Mouse (Mus musculus) heart, embryonic 13.5 days (tissue): ENCODE measurements around the gene Gabarap. TPM values are rescaled to one million over a fixed set of nuclear protein-coding genes. Genes with fewer than 3 reads are reported as not detected.

Source experiments
- ATAC-seq: fragments of 200-750 bp; cut with Nextera tagmentation; 2 replicates; pipeline ENCODE4 v1.8.0; 2017; ENCODE audit warnings: moderate TSS enrichment; ENCODE audit not compliant: insufficient number of reproducible peaks, low FRiP score, low TSS enrichment; ENCODE audit errors: extremely low read depth
- H3K27ac ChIP-seq: fragments of 300-500 bp; sonication (generic); replicated peaks from 2 replicates; pipeline ENCODE4 v1.5.1; 2015; ENCODE audit warnings: moderate library complexity, mild to moderate bottlenecking, inconsistent platforms
- H3K27me3 ChIP-seq: fragments of 300-500 bp; sonication (generic); replicated peaks from 2 replicates; pipeline ENCODE4 v1.6.1; 2015; ENCODE audit warnings: mild to moderate bottlenecking, inconsistent platforms
- H3K36me3 ChIP-seq: fragments of 300-500 bp; sonication (generic); 2 replicates; pipeline ENCODE4 v1.6.1; 2015; ENCODE audit warnings: mild to moderate bottlenecking, inconsistent platforms
- H3K4me1 ChIP-seq: fragments of 300-500 bp; sonication (generic); 2 replicates; pipeline ENCODE4 v1.6.1; 2015; ENCODE audit warnings: inconsistent platforms
- H3K4me2 ChIP-seq: fragments of 300-500 bp; sonication (generic); 2 replicates; pipeline ENCODE4 v1.6.1; 2015; ENCODE audit warnings: inconsistent platforms, mild to moderate bottlenecking, moderate library complexity
- H3K4me3 ChIP-seq: fragments of 300-500 bp; sonication (generic); 2 replicates; pipeline ENCODE4 v1.5.1; 2015; ENCODE audit warnings: moderate library complexity, mild to moderate bottlenecking, inconsistent platforms
- H3K9ac ChIP-seq: fragments of 300-500 bp; sonication (generic); 2 replicates; pipeline ENCODE4 v1.6.1; 2015; ENCODE audit warnings: inconsistent platforms, mild to moderate bottlenecking, moderate library complexity
- H3K9me3 ChIP-seq: fragments of 300-500 bp; sonication (generic); 2 replicates; pipeline ENCODE4 v1.6.1; 2016; ENCODE audit warnings: inconsistent platforms
- WGBS: fragments of 180-500 bp; shearing (Covaris S2); methylation state at CpG from one replicate; pipeline ENCODE4 v1.1.7; 2015; ENCODE audit warnings: mixed read lengths; 5-methylcytosine and 5-hydroxymethylcytosine counted together
- polyA plus RNA-seq: library from polyadenylated mRNA; unstranded; fragments of >200 nt; fragmentation: Nextera tagmentation; extraction: Ambion mirVana; gene quantifications from 2 replicates; pipeline ENCODE4 v1.2.1, GENCODE M21; 2015

Gene Gabarap
- polyA plus RNA-seq, 1 experiment from 2014 or later, result 456 TPM

DNA sequence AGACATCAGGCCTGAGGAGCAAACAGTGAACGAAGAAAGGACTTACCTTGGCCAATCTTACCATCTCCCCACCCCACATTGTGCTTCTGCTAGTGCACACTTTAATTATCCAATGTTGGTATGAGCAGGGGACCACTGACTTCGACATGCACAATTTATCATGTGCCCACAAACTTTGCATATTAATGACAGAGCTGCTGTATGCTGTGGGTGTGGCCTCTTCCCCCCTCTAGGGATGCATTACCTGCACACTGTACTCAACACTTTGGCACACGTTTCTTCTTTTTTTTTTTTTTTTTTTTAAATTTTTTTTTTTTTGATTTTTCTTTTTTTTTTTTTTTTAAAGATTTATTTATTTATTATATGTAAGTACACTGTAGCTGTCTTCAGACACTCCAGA is 20.2 kb upstream of the Gabarap start:
- Histone ChIP-seq H3K27me3 (peaks cover 25% of the 10 kb centered on the region), H3K27ac (no peak overlapping the region), H3K4me3 (no peak overlapping the region), H3K4me2 (no peak overlapping the region), H3K9ac (no peak overlapping the region), H3K36me3 (peaks cover 78% of the 10 kb centered on the region), H3K9me3 (no peaks in the 10 kb centered on the region), H3K4me1 (peaks cover 13% of the 10 kb centered on the region)
- 85% methylated on average over 3 of the region's 3 CpGs for WGBS
- ATAC-seq, result no peak

DNA sequence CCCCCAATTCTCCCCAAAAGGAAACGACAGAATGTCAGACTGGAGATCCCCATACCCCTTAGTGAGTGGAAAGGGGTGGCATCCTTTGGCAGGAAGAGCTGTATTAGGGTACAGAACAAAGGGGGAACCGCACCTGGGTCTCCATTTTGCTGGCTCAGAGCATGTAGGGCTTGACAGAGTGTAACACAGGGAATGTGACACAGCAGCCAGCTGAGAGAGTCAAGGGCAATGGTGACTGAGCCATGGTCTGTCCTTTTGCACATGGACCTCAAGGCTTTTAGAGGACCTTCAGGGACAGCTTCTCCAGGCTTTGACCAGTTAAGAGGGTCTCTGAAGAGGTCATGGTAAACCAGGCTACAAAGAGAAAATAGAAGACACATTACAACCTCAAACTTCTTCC is 16.0 kb upstream of the Gabarap start:
- no peak overlapping the region for H3K4me3 ChIP-seq
- peaks cover 10% of the 10 kb centered on the region for H3K4me1 ChIP-seq
- no peaks in the 10 kb centered on the region for H3K9me3 ChIP-seq
- no peak overlapping the region for H3K4me2 ChIP-seq
- 93% methylated on average over 2 of the region's 2 CpGs for WGBS
- H3K27me3 ChIP-seq, result no peaks in the 10 kb centered on the region
- ATAC-seq, result no peak
- no peak overlapping the region for H3K27ac ChIP-seq
- H3K9ac ChIP-seq, result no peak overlapping the region
- H3K36me3 ChIP-seq, result peaks cover 88% of the 10 kb centered on the region

DNA sequence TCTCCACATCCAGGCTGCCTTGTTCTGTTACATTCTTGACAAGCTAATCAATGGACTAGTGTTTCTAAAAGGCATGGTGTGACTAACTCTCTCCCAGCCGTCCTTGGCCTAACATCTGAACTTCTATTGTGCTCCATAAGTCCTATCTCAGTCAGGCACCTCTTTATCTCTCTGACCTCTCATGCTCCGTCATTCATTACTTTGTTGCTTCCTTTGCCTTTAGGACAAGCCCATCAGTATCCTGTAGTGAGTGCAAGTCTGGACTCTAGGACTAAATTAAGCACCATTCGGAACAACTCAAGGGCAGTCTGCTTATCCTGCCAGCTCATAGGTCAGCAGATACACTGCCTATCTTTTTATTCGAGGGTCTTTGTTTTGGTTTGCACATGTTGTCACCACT is 14.7 kb upstream of the Gabarap start:
- H3K4me3 ChIP-seq, result no peak overlapping the region
- no peak for ATAC-seq
- H3K27ac ChIP-seq, result no peak overlapping the region
- peaks cover 76% of the 10 kb centered on the region for H3K36me3 ChIP-seq
- 42% methylated on average over 4 of the region's 4 CpGs for WGBS
- no peak overlapping the region for H3K4me2 ChIP-seq
- H3K9me3 ChIP-seq, result no peaks in the 10 kb centered on the region
- no peak overlapping the region for H3K9ac ChIP-seq
- H3K4me1 ChIP-seq, result peaks cover 10% of the 10 kb centered on the region
- H3K27me3 ChIP-seq, result no peaks in the 10 kb centered on the region

DNA sequence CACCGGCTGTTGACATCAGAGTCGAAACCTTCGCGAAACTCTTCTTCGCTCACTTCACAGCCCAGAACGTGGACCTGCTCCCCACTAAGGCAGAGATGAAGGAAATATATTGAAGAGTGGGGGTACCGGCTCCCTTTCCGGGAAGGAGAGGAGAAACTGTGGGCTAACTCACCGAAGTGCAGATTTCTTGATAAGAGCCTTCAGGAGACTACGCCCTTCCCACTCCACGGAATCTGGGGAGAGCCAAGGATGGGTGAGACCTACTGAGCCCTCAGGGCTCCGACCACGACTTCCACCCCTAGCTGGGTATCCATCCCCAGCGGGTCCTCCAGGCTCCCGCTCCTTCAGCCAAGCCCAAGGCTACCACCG is 11.1 kb upstream of the Gabarap start:
- peak overlapping the region; percentile 99 for H3K27ac ChIP-seq
- peak overlapping the region; percentile 100 for H3K4me3 ChIP-seq
- ATAC-seq, result no peak
- H3K4me2 ChIP-seq, result peak overlapping the region; percentile 87
- peaks cover 54% of the 10 kb centered on the region for H3K36me3 ChIP-seq
- H3K27me3 ChIP-seq, result no peaks in the 10 kb centered on the region
- peak overlapping the region; percentile 100 for H3K9ac ChIP-seq
- H3K4me1 ChIP-seq, result peaks cover 35% of the 10 kb centered on the region
- WGBS, result 3% methylated on average over 16 of the region's 16 CpGs
- no peaks in the 10 kb centered on the region for H3K9me3 ChIP-seq

DNA sequence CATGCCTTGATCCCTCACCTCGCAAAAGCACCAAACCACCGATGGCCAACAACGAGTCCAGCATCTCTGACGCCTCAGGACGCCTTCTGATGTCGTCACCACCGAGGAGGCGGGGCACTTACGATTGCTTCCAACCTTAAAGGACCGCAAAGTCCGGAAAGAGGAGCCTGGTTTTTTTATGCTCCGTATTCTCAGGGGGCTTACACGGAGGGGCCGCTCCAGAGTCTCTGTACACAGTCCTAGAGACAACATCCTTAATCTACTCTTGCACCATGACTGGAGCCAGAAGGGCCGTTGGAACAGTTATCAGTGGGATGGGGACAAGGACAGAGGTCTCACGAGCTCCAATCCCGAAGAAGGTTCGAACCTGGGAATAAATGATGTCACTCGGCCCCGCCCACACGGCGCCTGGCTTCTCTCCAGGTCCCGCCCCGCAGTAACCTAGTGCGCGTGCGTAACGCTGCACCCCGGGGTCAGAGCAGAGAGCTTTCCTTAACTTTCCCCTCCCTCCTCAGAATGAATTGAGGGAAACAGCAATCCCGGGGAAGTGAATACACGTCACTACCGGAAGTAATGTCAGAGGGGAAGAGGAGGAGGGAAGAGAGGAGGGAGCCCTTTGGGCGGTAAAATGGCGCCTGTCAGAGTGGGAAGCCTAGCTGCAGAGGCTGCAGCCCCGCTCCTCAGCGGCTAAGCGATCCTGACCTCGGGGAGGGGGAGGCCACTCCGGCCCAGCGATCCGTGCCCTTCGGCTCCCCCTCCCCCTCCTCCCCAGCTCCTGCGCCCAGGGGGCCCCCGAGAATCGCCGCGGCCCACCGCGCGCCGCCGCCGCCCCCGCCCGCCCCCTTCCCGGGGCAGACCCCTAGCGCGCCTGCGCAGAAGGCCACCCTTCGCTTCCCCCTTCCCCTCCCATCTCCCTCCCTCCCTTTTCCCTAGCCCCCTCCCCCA is 10.5 kb upstream of the Gabarap start:
- Histone ChIP-seq H3K9ac (peak overlapping the region; percentile 100), H3K4me1 (peaks cover 35% of the 10 kb centered on the region), H3K4me3 (peak overlapping the region; percentile 100), H3K9me3 (no peaks in the 10 kb centered on the region), H3K36me3 (peaks cover 54% of the 10 kb centered on the region), H3K4me2 (peak overlapping the region; percentile 87), H3K27ac (peak overlapping the region; percentile 99), H3K27me3 (no peaks in the 10 kb centered on the region)
- ATAC-seq, result peak; percentile 90
- WGBS, result under 1% methylated on average over 43 of the region's 60 CpGs

DNA sequence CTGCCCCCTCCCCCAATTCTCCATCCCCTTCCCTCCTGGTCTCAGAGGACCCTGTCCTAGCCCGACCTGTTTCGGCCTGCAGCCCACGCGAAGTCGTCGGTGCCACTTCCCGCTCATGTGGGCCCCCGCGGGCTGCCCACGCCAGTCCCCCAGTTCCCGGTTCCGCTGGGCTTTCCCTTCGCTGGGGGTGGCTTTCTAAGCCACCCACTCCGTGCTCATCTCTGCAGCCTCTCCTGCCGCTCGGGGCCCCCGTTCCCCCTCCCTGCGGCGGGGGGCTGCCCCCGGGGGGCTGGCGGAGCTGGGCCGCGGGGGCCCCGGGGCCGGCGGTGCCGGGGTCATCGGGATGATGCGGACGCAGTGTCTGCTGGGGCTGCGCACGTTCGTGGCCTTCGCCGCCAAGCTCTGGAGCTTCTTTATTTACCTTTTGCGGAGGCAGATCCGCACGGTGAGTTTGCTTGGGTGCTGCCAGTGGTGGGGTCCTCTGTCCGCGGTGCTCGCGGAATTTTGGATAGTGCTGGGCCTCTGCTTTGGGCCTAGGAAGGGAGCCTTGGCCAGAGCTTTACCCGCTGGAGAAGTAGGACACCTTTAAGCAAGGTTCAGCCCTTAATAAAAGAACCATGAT is 9.7 kb upstream of the Gabarap start, which contains the start of gene Ctdnep1:
TSS of gene Ctdnep1 (plus strand) at position 16 of the 622 bp plus-strand sequence.
- under 1% methylated on average over 43 of the region's 43 CpGs for WGBS

DNA sequence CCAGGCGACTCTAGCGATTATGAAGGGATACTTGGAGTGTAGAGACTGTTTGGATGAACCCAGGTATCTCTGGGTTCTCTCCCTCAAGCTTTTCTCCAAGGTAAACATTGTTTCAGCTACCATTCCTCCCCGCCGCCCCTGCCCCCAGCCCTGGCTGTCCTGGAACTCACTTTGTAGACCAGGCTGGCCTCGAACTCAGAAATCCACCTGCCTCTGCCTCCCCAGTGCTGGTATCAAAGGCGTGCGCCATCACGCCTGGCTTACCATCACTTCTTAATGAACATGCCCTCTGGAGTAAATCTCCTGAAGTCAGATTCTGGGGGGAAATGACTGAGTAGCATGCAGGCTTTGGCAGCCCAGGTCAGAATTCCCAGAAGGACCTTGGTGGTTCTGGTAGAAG is 8.7 kb upstream of the Gabarap start, which contains the start of gene Elp5:
TSS of gene Elp5 (minus strand) at position 293 of the 400 bp plus-strand sequence.
- peaks cover 54% of the 10 kb centered on the region for H3K36me3 ChIP-seq

More for the DNA sequence above, 9.7 kb upstream of the Gabarap start, which contains the start of gene Ctdnep1:
- Histone ChIP-seq H3K4me1 (peaks cover 35% of the 10 kb centered on the region), H3K4me3 (peak within 1 kb of the TSS; percentile 100), H3K27me3 (no peaks in the 10 kb centered on the region), H3K9ac (peak within 1 kb of the TSS; percentile 100), H3K27ac (peak within 1 kb of the TSS; percentile 99), H3K4me2 (peak within 1 kb of the TSS; percentile 87), H3K9me3 (no peaks in the 10 kb centered on the region), H3K36me3 (peaks cover 54% of the 10 kb centered on the region)
- ATAC-seq, result peak; percentile 14; the same call in 1 of the 2 replicates

DNA sequence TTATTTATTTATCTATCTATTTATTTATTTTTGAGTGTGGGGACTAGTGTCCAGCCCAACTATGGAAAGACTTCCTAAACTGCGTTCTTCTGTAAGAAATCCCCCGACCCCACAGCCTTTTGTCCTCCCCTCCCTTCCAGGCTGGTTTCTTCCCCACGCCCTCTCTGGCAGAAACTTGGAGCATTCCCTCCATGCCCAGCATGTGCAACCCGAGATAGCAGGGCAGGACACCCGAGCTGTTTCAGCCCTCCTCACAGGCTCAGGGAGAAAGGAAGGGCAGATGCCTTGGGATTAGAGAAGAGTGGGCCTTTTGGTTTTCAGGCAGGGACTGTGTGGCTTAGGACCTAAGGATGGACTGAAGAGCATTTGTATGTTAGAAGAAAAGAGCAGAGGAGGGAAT is 8.1 kb upstream of the Gabarap start:
- Histone ChIP-seq H3K4me2 (peak overlapping the region; percentile 87), H3K9me3 (no peaks in the 10 kb centered on the region), H3K4me1 (peaks cover 35% of the 10 kb centered on the region), H3K4me3 (peak overlapping the region; percentile 100), H3K9ac (peak overlapping the region; percentile 100), H3K36me3 (peaks cover 54% of the 10 kb centered on the region), H3K27ac (peak overlapping the region; percentile 99), H3K27me3 (no peaks in the 10 kb centered on the region)
- no peak for ATAC-seq
- 17% methylated on average over 5 of the region's 5 CpGs for WGBS

More for the DNA sequence above, 8.7 kb upstream of the Gabarap start, which contains the start of gene Elp5:
- Histone ChIP-seq H3K4me3 (peak within 1 kb of the TSS; percentile 100), H3K9me3 (no peaks in the 10 kb centered on the region), H3K4me1 (peaks cover 35% of the 10 kb centered on the region), H3K4me2 (peak within 1 kb of the TSS; percentile 87), H3K9ac (peak within 1 kb of the TSS; percentile 100), H3K27ac (peak within 1 kb of the TSS; percentile 99), H3K27me3 (no peaks in the 10 kb centered on the region)
- whole genome bisulfite sequencing, result 47% methylated on average over 8 of the region's 8 CpGs
- ATAC-seq, result no peak

DNA sequence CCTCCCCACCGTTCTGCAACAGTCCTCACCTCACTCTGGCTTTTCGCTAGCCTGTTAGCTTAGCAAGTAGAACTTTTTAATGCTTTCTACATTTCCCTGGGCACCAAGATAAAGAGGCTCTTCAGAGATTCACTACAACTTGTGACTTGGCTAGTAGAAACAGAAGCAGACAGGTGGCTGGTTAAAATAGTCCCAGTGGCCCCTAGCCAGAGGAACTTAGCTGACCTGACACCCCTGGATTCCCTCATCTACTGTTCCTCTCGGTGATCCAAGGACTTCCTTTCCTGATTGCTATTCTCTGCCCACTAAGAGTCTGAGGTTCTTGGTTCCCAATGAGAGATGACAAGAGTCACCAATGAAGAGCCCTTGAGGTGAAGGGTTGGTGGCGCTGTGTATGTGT is 7.6 kb upstream of the Gabarap start:
- 75% methylated on average over 4 of the region's 4 CpGs for WGBS
- peak overlapping the region; percentile 99 for H3K27ac ChIP-seq
- no peak for ATAC-seq
- peak overlapping the region; percentile 87 for H3K4me2 ChIP-seq
- peaks cover 54% of the 10 kb centered on the region for H3K36me3 ChIP-seq
- H3K9me3 ChIP-seq, result no peaks in the 10 kb centered on the region
- H3K4me1 ChIP-seq, result peaks cover 35% of the 10 kb centered on the region
- H3K27me3 ChIP-seq, result no peaks in the 10 kb centered on the region
- H3K9ac ChIP-seq, result peak overlapping the region; percentile 100
- peak overlapping the region; percentile 100 for H3K4me3 ChIP-seq

DNA sequence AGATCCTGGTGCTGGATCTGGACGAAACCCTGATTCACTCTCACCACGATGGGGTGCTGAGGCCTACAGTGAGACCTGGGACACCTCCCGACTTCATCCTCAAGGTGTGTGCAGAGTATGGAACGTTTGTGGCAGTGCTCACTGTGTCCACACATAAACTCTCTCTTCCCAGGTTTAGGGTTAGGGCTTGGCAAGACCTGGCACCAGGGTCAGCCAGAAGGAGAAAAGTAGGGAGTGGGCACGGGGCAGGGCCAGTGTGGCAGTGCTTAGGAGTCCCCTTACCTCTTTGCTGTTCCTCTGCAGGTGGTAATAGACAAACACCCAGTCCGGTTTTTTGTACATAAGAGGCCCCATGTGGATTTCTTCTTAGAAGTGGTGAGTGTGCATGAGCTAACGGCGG is 6.5 kb upstream of the Gabarap start:
- H3K4me2 ChIP-seq, result no peak overlapping the region
- ATAC-seq, result no peak
- peaks cover 27% of the 10 kb centered on the region for H3K4me1 ChIP-seq
- no peaks in the 10 kb centered on the region for H3K9me3 ChIP-seq
- no peaks in the 10 kb centered on the region for H3K27me3 ChIP-seq
- H3K9ac ChIP-seq, result no peak overlapping the region
- no peak overlapping the region for H3K4me3 ChIP-seq
- no peak overlapping the region for H3K27ac ChIP-seq
- peaks cover 60% of the 10 kb centered on the region for H3K36me3 ChIP-seq
- 85% methylated on average over 8 of the region's 8 CpGs for WGBS

DNA sequence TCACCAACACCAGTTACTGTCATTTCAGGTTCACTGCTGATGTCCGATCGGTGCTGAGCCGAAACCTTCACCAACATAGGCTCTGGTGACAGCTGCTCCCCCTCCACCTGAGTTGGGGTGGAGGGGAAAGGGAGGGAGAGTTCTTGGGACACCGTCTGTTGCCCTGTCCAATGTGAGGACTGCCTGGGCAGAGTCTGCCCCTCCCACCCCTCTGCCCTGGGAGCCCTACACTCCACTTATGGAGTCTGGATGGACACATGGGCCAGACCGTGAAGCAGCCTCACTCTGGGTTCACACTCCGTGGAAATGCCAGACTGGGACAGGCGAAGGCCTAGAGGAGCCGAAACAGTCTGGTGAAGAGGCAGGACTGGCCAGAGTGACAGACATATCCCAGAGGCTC is 994 bp upstream of the Gabarap start:
- 77% methylated on average over 8 of the region's 8 CpGs for WGBS
- Histone ChIP-seq H3K9me3 (no peaks in the 10 kb centered on the region), H3K27ac (peak overlapping the region; percentile 98), H3K9ac (peak overlapping the region; percentile 96; the same call in 1 of the 2 replicates), H3K4me3 (peak overlapping the region; percentile 82; the same call in 1 of the 2 replicates), H3K4me2 (no peak overlapping the region; the same call in 1 of the 2 replicates), H3K4me1 (peaks cover 27% of the 10 kb centered on the region), H3K27me3 (no peaks in the 10 kb centered on the region), H3K36me3 (peaks cover 80% of the 10 kb centered on the region)
- no peak for ATAC-seq
